Mouse (Mus musculus): Measurements from ENCODE around the gene Srrm1. TPM values are rescaled to one million over a fixed set of nuclear protein-coding genes. Genes with fewer than 3 reads are reported as not detected.

Srrm1 gene
- total RNA-seq, 2 experiments from 2014 or later = 131 to 132 TPM

GRCm38 (mm10) chr4:135276681-135277379 lies 76.3 kb downstream of the Srrm1 start:
- no peak for DNase-seq (ENCODE audit: low spot score in 2 of 2)

DNA sequence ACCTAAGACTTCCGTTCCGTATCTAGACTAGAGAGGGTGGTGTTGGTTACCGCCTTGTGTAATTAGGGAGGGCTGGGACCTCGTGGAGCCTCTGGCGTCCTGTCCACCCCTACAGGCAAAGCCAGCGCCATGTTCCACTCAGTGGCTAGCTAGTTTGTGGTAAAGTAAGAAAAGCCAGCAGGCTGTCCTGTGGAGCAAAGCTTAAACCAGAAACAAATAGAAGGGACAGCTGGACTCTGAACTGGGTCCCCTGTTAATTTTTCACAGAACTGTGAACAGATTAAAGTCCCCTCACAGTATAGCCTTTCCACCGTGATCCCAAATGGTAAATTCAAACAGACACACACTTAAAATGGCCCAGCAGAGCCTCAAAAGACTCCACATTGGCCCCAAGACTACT lies 78.4 kb downstream of the Srrm1 start:
- no peak for DNase-seq (ENCODE audit: low spot score in 2 of 2)

GRCm38 (mm10) chr4:135273307-135273682 lies 79.8 kb downstream of the Srrm1 start:
- no peak for DNase-seq (ENCODE audit: low spot score in 2 of 2)

GRCm38 (mm10) chr4:135272640-135273306 lies 80.3 kb downstream of the Srrm1 start, which contains the start of gene Clic4:
Gene Clic4 (minus strand): TSS chr4:135272814.
- peak; percentile 91 to 92 for DNase-seq (ENCODE audit: low spot score in 2 of 2)

GRCm38 (mm10) chr4:135271881-135272616 lies 81.1 kb downstream of the Srrm1 start:
- peak in 1 of 2 experiments; percentile 12 for DNase-seq (ENCODE audit: low spot score in 2 of 2)

- DNase-seq (ENCODE audit: low spot score in 2 of 2) = no peak
Observed at GRCm38 (mm10) chr4:135271419-135271828, 81.7 kb downstream of the Srrm1 start.

Other genes starting within 250 kb of the Srrm1 start
- gene Runx3, start 232.7 kb downstream of the Srrm1 start, total RNA-seq (2021) = under 1 TPM in 1 of 2 experiments, not detected in 1; 0.12 TPM
- gene Clic4, start 80.5 kb downstream of the Srrm1 start, total RNA-seq (2021) = 10 to 100 TPM; 30.2 to 35.7 TPM
- under 1 TPM; 0.35 to 0.75 TPM for gene Ncmap, start 44.9 kb upstream of the Srrm1 start, total RNA-seq (2021)
- 10 to 100 TPM; 30.6 to 30.8 TPM for gene Rcan3, start 80.5 kb upstream of the Srrm1 start, total RNA-seq (2021)
- gene Stpg1, start 141.5 kb upstream of the Srrm1 start, total RNA-seq (2021) = 1 to 10 TPM; 1.0 to 1.8 TPM
- gene Nipal3, start 141.7 kb upstream of the Srrm1 start, total RNA-seq (2021) = 100 to 1,000 TPM in 1 of 2 experiments, 10 to 100 TPM in 1; 87.4 to 101 TPM
- 1 to 10 TPM; 1.0 to 1.8 TPM for gene Grhl3, start 220.3 kb upstream of the Srrm1 start, total RNA-seq (2021)